Mouse (Mus musculus): ENCODE results near the gene Chst8. TPM values are rescaled to one million over a fixed set of nuclear protein-coding genes. Genes with fewer than 3 reads are reported as not detected.

Gene Chst8
- total RNA-seq, 2 experiments from 2014 or later = not detected

- ATAC-seq (replicated peaks; ENCODE audit: poor library complexity, severe bottlenecking) = no peak
Observed at GRCm38 (mm10) chr7:34753140-34753886, 59.2 kb downstream of the Chst8 start.

GRCm38 (mm10) chr7:34752151-34752762 lies 60.3 kb downstream of the Chst8 start:
- no peak for ATAC-seq (replicated peaks; ENCODE audit: poor library complexity, severe bottlenecking)

GRCm38 (mm10) chr7:34750350-34750749 lies 62.2 kb downstream of the Chst8 start:
- no peak for ATAC-seq (replicated peaks; ENCODE audit: poor library complexity, severe bottlenecking)

- peak; percentile 46; the same call in 1 of the 2 replicates for ATAC-seq (replicated peaks; ENCODE audit: poor library complexity, severe bottlenecking)
Observed at GRCm38 (mm10) chr7:34749753-34750152, 62.8 kb downstream of the Chst8 start.

- ATAC-seq (replicated peaks; ENCODE audit: poor library complexity, severe bottlenecking) = no peak
Observed at GRCm38 (mm10) chr7:34748501-34748900, 64.0 kb downstream of the Chst8 start.

GRCm38 (mm10) chr7:34747661-34748060 lies 64.8 kb downstream of the Chst8 start:
- ATAC-seq (replicated peaks; ENCODE audit: poor library complexity, severe bottlenecking) = no peak

- ATAC-seq (replicated peaks; ENCODE audit: poor library complexity, severe bottlenecking) = no peak
Observed at GRCm38 (mm10) chr7:34746586-34746985, 65.9 kb downstream of the Chst8 start.

GRCm38 (mm10) chr7:34746165-34746564 lies 66.3 kb downstream of the Chst8 start:
- no peak; the same call in 1 of the 2 replicates for ATAC-seq (replicated peaks; ENCODE audit: poor library complexity, severe bottlenecking)

- ATAC-seq (replicated peaks; ENCODE audit: poor library complexity, severe bottlenecking) = no peak
Observed at GRCm38 (mm10) chr7:34745426-34745825, 67.1 kb downstream of the Chst8 start.

GRCm38 (mm10) chr7:34744994-34745393 lies 67.5 kb downstream of the Chst8 start:
- ATAC-seq (replicated peaks; ENCODE audit: poor library complexity, severe bottlenecking) = no peak

GRCm38 (mm10) chr7:34743411-34744085 lies 69.0 kb downstream of the Chst8 start:
- ATAC-seq (replicated peaks; ENCODE audit: poor library complexity, severe bottlenecking) = no peak

GRCm38 (mm10) chr7:34739371-34739770 lies 73.1 kb downstream of the Chst8 start:
- ATAC-seq (replicated peaks; ENCODE audit: poor library complexity, severe bottlenecking) = no peak

- ATAC-seq (replicated peaks; ENCODE audit: poor library complexity, severe bottlenecking) = no peak
Observed at GRCm38 (mm10) chr7:34737206-34737605, 75.3 kb downstream of the Chst8 start.

GRCm38 (mm10) chr7:34734348-34734747 lies 78.2 kb downstream of the Chst8 start:
- no peak for ATAC-seq (replicated peaks; ENCODE audit: poor library complexity, severe bottlenecking)

GRCm38 (mm10) chr7:34728931-34729330 lies 83.6 kb downstream of the Chst8 start:
- ATAC-seq (replicated peaks; ENCODE audit: poor library complexity, severe bottlenecking) = no peak

- ATAC-seq (replicated peaks; ENCODE audit: poor library complexity, severe bottlenecking) = no peak
Observed at GRCm38 (mm10) chr7:34725206-34725605, 87.3 kb downstream of the Chst8 start.

- no peak for ATAC-seq (replicated peaks; ENCODE audit: poor library complexity, severe bottlenecking)
Observed at GRCm38 (mm10) chr7:34722551-34723230, 89.8 kb downstream of the Chst8 start.

- no peak for ATAC-seq (replicated peaks; ENCODE audit: poor library complexity, severe bottlenecking)
Observed at GRCm38 (mm10) chr7:34722151-34722550, 90.4 kb downstream of the Chst8 start.

GRCm38 (mm10) chr7:34721650-34722048 lies 90.9 kb downstream of the Chst8 start:
- ATAC-seq (replicated peaks; ENCODE audit: poor library complexity, severe bottlenecking) = no peak

GRCm38 (mm10) chr7:34720882-34721649 lies 91.4 kb downstream of the Chst8 start:
- ATAC-seq (replicated peaks; ENCODE audit: poor library complexity, severe bottlenecking) = no peak

Data from granulocyte monocyte progenitor cell, adult 5-6 weeks (primary cell).